Mouse (Mus musculus) layer of hippocampus, adult 2 months (tissue): ENCODE data around the gene Armc3. TPM values are rescaled to one million over a fixed set of nuclear protein-coding genes. Genes with fewer than 3 reads are reported as not detected.
"Not testable (repeated sequence)": the region's sequence is repeated elsewhere in the genome, so short reads cannot be mapped to it uniquely, and the experiment has no call there.

ENCODE experiments used
- DNase-seq, 2 experiments: peaks; one replicate each; pipeline ENCODE4 v3.0.0; 2022; ENCODE audit warnings: low spot score in 2 of 2
- H3K27ac ChIP-seq: fragments of 200-600 bp; 2 replicates; pipeline ENCODE4 v1.8.1; 2022
- H3K4me3 ChIP-seq: fragments of 200-600 bp; 2 replicates; pipeline ENCODE4 v1.8.1; 2022; ENCODE audit warnings: mild to moderate bottlenecking
- CTCF ChIP-seq: fragments of 200-600 bp; conservative IDR thresholded peaks from 2 replicates; pipeline ENCODE4 v1.8.1; 2022; ENCODE audit warnings: antibody characterized with exemption, mild to moderate bottlenecking, moderate library complexity
- total RNA-seq, 2 experiments: library from RNA; stranded (reverse); gene quantifications; 2 replicates each; pipeline ENCODE4 v1.2.3; 2021

Gene Armc3
- total RNA-seq, 2 experiments from 2014 or later, result 0.72 to 0.81 TPM

DNA sequence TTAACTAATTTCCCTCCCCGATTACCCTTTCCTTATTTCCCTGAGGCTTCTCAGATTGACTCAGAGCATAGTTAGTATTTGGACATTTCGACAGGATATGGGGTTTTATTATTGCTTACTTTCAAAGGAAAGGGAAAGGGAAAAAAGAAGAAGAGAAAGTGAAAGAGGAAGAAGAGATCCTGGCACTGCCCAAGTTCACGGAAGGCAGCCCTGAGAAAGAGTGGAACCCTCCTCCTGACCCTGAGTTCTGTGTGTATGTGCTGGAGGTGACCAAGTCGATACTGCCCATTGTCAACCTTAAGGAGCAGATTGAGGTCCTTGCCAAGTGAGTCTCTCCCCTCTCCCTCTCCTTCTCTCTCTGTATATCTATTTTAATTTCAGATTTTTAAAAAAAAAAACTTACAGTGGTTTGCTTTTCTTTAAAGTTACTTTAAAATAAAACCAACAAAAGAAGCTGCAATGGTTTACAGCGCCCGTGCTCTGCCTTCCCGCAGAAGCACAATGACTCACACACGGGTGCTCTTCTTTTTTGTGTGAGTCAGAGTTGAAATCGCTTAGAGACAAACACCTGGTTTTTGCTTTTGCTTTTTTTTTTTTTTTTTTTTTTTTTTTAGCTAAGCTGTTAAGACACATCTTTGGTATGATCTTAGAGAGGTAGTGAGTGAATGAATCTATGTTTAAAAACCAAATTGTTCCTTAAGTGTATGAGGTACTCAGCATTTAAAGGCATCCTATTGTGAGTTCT is 101.4 kb downstream of the Armc3 start:
- no peak for TF ChIP-seq CTCF
- no peak for DNase-seq
- H3K27ac ChIP-seq, result no peak overlapping the region

DNA sequence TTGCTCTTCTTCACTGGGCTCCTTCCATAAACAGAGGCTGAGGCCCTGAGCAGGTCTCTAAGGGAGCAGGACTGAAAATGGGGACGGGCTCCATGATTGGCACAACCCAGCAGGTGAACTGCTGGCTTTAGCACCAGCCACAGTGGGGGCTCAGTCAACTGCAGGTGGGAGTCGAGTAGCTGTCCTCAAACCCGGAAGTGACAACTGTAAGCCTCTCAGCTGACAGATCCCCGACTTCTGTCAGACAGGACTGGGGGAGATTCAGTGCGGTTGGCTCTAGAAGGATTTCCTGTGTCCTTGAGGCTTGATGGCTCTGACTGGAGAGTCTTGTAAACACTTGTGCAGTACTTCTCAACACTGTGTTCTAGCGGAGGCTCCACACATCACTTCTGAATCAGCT is 102.1 kb downstream of the Armc3 start:
- no peak for TF ChIP-seq CTCF
- Histone ChIP-seq H3K4me3 (no peak overlapping the region), H3K27ac (no peak overlapping the region)
- no peak for DNase-seq

More for the DNA sequence above, 101.4 kb downstream of the Armc3 start:
- H3K4me3 ChIP-seq, result no peak overlapping the region

DNA sequence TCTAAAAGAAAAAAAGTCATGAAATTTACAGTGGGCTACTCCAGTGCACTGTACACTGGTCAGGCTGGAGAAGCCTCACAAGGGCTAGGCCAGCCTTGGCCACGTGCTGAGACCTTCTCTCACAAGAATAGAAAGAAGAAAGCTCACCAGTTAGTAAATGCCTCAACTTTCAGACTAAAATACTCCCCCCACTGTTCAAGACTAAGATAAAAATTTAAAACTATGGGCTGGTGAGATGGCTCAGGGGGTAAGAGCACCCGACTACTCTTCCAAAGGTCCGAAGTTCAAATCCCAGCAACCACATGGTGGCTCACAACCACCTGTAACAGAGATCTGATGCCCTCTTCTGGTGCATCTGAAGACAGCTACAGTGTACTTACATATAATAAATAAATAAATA is 104.0 kb downstream of the Armc3 start:
- not testable (repeated sequence) for DNase-seq, H3K4me3 ChIP-seq, H3K27ac ChIP-seq

DNA sequence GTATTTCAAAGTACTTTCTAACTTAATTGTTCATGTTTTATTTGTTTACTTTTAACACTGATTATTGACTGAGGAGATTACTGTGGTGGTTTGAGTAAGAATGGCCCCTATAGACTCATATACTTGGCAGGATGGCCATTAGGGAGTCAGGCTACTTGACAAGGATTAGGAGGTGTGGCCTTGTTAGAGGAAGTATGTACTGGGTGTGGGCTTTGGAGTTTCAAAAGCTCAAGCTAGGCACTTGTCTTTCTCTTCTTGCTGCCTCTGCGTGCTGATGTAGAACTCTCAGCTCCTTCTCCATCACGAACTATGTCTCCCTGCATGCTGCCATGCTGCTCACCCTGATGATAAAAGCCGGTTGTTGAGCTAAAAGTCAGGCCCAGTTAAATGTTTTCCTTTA is 111.4 kb downstream of the Armc3 start:
- DNase-seq, result no peak
- Histone ChIP-seq H3K4me3 (no peak overlapping the region), H3K27ac (no peak overlapping the region)
- no peak for TF ChIP-seq CTCF

GRCm38 (mm10) chr2:19316056-19316455 is 117.0 kb downstream of the Armc3 start:
- no peak for TF ChIP-seq CTCF
- H3K27ac ChIP-seq, result no peak overlapping the region
- no peak for DNase-seq
- H3K4me3 ChIP-seq, result no peak overlapping the region

DNA sequence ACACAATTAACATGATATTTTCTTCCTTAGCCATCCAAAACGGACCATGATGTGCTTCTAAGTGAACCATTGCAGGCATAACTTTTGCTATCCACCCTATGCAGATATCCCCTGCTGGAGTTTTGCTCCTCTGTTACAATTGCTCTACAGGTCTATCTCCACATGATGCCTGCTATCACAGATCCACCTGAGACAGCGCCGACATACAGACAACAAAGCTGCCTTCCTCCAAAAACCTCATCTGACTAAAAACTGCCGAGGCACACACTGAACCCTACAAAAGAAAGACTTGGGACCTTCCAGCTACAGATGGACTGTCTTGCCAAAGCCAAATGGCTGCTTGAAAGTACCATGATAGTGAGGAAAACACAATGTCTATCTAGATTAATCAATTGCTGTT is 117.6 kb downstream of the Armc3 start:
- no peak for TF ChIP-seq CTCF
- Histone ChIP-seq H3K27ac (no peak overlapping the region), H3K4me3 (no peak overlapping the region)
- DNase-seq, result no peak

DNA sequence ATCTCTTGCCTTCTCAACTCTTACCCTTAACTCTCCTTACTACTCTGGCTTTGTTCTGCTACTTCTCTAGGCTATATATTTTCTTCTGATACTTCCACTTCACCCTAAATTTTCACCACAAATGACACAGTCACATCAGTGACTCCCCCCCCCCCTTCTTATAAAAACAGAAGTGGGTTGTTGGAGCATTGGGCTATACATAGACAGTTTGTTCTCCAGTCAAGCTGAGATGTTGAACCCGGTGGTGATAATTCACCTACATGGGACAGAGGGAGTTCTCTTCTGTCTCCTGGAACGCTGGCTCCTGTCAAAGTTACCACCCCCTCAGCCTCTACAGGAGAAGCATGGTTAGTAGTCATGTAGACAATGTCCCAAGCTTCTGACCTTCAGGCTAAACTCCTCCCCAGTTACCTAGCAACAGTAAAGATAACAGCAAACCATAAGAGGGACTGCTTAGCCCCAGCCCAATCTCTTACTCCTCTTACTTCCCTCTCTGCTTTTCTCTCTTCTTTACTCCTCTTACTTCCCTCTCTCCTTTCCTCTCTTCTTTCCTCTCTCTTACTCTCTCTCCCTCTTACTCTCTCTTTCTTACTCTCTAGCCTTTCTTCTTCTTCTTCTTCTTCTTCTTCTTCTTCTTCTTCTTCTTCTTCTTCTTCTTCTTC is 118.2 kb downstream of the Armc3 start:
- not testable (repeated sequence) for H3K27ac ChIP-seq, DNase-seq, H3K4me3 ChIP-seq

DNA sequence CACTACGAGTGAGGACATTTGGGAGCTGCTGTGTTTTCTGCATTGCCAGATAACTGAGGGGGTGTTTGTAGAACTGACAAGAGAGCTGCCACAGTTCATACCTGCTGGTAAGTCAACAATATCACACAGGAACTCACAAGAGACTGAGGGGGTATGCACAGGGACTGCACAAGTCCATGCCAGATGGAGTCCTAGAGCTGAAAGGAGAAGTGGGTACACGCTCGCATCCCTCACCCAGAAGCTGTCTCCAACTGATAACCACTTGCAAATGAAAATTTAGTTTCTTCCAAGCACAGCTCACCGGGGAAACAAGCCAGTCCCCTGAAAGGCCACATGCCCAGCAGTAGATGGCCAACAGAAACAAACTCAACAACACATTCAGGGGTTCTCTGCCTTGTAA is 119.4 kb downstream of the Armc3 start:
- TF ChIP-seq CTCF, result no peak
- Histone ChIP-seq H3K4me3 (no peak overlapping the region), H3K27ac (no peak overlapping the region)
- DNase-seq, result no peak

GRCm38 (mm10) chr2:19319284-19319683 is 120.2 kb downstream of the Armc3 start:
- no peak for DNase-seq
- no peak for TF ChIP-seq CTCF
- no peak overlapping the region for H3K4me3 ChIP-seq

GRCm38 (mm10) chr2:19322448-19322847 is 123.3 kb downstream of the Armc3 start:
- no peak for TF ChIP-seq CTCF
- Histone ChIP-seq H3K4me3 (no peak overlapping the region), H3K27ac (no peak overlapping the region)
- DNase-seq, result no peak

More at GRCm38 (mm10) chr2:19319284-19319683, 120.2 kb downstream of the Armc3 start:
- no peak overlapping the region for H3K27ac ChIP-seq

DNA sequence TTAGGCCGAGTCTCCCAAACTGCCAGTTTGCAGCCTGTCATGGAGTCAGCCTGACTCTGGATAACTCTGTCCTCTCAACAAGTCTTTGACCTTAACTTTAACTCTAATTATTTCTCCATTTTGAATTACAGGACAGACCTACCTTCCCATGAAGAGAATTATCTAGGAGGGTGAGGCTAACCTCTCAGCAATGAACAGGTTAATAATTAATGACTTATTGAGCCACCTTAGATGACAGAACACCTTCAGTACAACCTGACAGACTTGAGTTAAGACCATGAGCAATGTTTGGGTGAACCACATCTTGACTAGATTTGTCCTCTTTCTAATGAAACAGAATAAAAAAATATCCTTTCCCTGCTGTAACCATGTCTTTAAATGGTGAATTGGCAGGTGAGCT is 127.3 kb downstream of the Armc3 start:
- no peak for TF ChIP-seq CTCF
- no peak for DNase-seq
- no peak overlapping the region for H3K27ac ChIP-seq
- no peak overlapping the region for H3K4me3 ChIP-seq

DNA sequence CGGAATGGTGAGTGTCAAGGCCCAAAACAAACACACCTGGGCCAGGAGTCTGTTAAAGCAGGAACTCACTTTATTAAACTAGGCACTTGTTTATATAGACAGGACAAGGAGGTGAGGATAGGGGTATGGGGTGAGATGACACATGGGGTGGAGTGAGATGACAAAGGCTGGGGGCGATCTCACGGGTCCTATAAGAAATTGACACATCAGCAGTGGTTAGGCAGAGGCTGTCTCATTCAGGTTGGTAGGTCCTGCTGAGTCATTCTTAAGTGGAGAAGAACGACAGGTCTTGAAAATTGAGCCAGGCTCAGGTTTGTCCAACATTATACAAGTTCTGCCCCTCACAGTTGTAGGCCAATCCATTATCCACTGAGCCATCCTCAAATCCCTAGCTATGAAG is 128.7 kb downstream of the Armc3 start:
- no peak for DNase-seq
- no peak overlapping the region for H3K27ac ChIP-seq
- H3K4me3 ChIP-seq, result no peak overlapping the region
- TF ChIP-seq CTCF, result no peak

GRCm38 (mm10) chr2:19343901-19344635 is 145.0 kb downstream of the Armc3 start:
- peak overlapping the region; percentile 87; the same call in 1 of the 2 replicates for H3K27ac ChIP-seq
- DNase-seq, result peak; percentile 45 to 61
- TF ChIP-seq CTCF, result no peak
- peak overlapping the region; percentile 58; the same call in 1 of the 2 replicates for H3K4me3 ChIP-seq
